Mouse (Mus musculus): Measurements from ENCODE around the gene Tcf12.

The Tcf12 gene

DNA sequence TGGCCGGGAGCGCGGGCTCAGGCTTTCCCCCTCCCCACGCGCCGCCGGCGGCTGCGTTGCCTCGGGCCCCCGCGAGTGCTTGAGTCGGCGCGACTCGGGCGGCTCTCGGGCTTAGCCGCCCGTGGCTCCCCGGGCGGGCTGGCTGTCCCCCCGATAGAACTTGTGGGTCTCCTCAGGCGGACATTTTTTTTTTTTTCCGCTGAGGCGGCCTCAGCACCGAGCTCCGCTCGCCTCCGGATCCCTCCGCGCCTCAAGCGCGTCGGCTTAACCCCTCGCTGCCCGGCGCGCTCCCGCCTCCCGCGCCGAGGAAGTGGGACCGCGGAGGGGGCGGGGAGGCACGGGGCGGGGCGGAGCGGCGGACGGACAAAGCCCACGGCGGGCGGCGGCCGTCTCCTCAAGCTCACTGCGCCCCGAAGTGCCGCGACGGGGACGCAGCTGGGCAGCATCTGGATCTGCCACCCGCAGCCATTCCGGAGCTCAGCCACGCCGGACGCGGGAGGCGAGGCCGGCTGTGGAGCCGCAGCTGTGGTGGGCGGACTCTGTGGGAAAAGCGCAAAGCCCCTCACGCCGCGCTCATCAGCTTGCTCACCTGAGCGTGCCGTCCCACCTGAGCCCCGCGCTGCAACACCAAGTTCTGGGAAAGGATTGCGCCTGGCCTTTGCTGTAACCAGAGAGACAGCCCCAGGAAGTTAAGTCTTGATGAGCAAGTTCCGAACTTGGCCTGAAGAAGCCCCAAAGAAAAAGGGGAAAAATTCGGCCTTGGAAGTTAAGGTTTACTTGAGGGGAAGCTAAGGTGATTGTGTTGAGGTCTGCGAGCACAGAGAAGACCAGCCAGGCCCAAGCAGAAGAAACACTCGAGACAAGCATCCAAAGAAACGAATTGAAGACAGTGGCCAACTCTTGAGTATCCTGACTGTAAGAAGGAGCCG is at the start of gene Tcf12:
Gene Tcf12, minus strand, starts transcription at position 250 of the 929 bp plus-strand sequence.
- DNase-seq (ENCODE audit: low spot score): peak; percentile 72

GRCm38 (mm10) chr9:72158392-72158791 is 46.7 kb upstream of the Tcf12 start:
- no peak for DNase-seq (ENCODE audit: low spot score)

GRCm38 (mm10) chr9:72157091-72157490 is 45.4 kb upstream of the Tcf12 start:
- DNase-seq (ENCODE audit: low spot score): no peak

- no peak for DNase-seq (ENCODE audit: low spot score)
Measured at GRCm38 (mm10) chr9:72155250-72156138, 43.8 kb upstream of the Tcf12 start.

GRCm38 (mm10) chr9:72144148-72144547 is 32.5 kb upstream of the Tcf12 start:
- no peak for DNase-seq (ENCODE audit: low spot score)

DNA sequence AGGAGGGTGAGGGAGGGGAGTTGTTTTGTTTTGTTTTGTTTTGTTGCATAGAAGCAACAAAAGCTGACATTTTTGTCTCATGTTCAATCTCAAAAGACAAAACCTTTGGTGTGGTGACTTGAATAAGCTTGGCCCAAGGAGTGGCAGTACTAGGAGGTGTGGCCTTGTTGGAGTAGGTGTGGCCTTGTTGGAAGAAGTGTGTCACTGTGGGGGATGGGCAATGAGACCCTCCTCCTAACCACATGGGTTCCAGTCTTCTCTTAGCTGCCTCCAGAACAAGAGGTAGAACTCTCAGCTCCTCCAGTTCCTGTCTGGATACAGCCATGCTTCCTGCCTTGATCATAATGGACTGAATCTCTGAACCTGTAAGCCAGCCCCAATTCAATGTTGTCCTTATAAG is 26.2 kb upstream of the Tcf12 start:
- DNase-seq (ENCODE audit: low spot score): no peak

- no peak for DNase-seq (ENCODE audit: low spot score)
Measured at GRCm38 (mm10) chr9:72133772-72134245, 22.1 kb upstream of the Tcf12 start.

DNA sequence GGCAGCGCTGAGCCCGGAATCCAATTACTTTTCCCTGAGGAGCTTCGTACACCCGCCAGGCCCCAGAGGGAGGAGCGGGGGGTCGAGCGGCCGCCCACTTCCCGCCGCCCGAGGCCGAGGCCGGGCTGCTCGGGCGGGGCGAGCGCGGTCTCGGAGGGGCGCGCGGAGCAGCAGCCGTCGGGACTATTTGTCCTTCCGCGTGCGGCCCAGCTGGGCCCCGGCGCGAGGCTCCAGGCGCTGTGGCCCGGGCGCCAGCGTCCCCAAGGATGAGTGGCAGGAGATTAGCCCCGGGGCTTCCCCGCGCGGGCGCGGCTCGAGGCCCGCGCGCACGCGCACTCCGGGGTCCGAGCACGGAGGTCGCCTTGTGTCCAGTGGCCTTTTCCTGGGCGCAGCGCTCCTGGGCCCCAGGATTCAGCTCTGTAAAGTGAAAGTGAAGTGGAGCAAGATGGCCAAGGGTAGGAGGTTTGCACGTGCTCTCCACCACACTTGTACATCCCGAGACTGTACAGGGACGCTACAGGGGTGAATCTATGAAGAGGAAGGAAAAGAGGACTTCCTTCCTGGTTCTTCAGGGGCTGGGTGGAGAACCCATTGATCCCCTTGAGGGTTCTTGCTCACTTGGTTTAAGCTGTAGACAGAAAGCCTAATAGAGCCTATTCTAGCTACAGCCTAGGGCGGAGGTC is 21.6 kb upstream of the Tcf12 start:
- peak; percentile 67 for DNase-seq (ENCODE audit: low spot score)

DNA sequence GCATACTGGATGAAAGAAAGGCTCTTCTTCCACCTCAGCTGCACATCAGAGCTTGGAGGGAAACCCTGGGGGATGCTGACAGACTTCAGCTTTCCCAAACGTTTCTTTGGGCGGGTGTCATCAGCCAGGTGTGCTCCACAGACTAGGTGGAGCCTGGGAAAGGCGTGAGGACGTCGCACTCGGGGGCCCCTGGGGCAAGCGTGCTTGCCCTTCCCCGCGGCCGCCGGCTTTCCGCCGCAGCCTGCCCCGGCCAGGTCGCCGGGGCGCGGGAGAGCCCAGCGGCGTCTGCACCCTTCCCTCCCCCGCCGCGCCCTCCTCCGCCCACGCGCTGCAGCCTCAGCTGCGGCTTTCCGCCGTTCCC is 21.0 kb upstream of the Tcf12 start:
- peak; percentile 62 for DNase-seq (ENCODE audit: low spot score)

- no peak for DNase-seq (ENCODE audit: low spot score)
Measured at GRCm38 (mm10) chr9:72129884-72130283, 18.2 kb upstream of the Tcf12 start.

DNA sequence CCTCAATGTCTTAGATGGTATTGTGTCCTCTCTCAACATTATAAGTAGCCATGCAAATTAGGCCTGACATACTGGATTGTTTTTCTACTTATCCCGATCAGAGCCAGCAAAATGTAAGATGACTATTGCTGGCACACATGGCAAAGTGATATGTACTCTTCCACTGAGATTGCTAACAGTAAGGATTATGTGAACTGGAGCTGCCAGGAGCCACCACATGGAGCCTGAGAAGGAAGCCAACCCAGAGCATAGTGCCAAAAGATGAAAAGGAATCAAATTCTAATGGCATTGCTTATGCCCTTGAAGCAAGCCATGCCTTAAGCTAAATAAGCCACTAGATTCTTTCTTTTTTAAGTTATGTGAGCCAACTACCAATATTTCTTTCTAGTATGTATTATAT is 13.8 kb upstream of the Tcf12 start:
- no peak for DNase-seq (ENCODE audit: low spot score)

GRCm38 (mm10) chr9:72118490-72118889 is 6.8 kb upstream of the Tcf12 start:
- no peak for DNase-seq (ENCODE audit: low spot score)

DNA sequence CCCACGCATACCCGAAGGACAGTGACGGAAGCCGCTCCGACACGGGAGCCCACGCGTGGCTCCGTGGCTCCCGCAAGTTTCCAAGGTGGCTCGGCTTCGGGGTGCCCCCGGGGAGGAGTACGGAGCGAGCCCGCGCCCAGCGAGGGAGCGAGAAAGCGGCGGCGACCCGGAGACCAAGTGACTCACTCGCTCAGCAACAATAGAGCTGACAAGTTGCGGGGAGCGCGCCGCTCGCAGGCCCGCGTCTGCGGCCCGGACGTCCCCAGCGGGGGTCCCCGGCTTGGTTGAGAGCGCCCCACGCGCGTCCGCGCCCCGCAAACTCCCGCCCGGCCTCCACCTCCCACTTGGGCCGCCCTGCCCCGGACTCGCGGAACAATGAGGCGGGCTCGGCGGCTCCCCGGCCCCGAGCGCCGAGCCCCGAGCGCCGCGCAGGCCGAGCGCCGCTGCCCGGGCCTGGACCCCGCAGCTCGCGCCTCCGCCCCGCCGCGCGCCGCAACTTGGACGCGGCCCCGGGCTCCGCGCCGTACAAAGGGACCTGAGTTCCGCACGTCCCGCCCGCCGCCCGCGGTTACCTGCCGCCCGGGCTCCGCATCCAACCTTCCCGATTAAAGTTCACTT is 558 bp downstream of the Tcf12 start:
- peak; percentile 50 for DNase-seq (ENCODE audit: low spot score)

DNA sequence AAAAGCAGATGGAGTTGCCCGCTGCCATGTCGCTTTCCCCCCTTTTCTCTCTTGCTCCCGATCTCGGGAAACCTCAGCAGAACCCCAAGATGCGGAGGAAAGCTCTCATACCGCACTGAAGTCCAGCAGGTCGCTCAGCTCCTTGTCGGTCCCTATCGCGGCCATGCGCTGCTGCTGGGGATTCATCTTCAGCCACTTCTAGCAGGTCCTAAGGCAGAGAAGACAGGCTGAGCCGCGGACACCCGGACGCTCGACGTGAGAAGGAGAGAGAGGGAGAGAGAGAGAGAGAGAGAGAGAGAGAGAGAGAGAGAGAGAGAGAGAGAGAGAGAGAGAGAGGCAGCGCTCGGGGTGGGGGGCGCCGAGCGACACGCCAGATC is 1.1 kb downstream of the Tcf12 start:
- peak; percentile 31 for DNase-seq (ENCODE audit: low spot score)

DNA sequence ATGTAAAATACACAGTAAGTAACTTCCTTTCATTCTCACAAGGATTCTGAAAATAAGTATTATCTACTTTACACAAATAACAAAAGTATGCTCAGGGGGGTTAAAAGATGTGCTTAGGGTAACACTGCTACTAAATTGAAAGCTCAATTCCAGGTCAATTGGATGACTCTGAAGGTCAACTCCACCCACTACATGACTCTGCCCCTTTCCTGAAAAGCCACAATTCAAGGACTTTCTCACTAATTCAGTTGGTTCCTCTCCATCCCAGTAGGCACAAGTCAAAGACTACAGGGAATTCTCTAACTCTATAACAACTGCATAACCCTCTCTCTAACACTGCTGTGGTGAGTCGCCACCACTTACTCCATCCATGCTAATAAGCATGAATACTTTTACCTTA is 8.2 kb downstream of the Tcf12 start:
- no peak for DNase-seq (ENCODE audit: low spot score)

- no peak for DNase-seq (ENCODE audit: low spot score)
Measured at GRCm38 (mm10) chr9:72099945-72100685, 11.6 kb downstream of the Tcf12 start.

DNA sequence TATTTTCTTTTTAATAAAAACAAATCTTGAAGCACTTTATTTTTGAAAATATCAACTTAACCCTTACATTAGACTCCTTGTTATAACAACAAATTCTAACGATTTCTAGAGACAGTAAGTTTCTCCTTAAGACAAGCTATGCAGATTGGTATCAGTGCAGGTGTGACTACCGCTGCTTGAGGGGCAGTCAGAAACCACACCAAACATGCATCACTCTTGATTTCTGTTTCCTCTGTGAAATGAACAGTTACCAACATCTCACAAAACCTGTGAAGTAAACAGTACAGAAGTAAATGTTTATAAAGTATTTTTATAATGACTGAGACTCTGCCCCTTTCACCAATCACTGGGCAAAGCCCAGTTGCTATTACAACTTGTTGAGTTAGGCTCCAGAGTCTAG is 13.6 kb downstream of the Tcf12 start:
- DNase-seq (ENCODE audit: low spot score): no peak

DNA sequence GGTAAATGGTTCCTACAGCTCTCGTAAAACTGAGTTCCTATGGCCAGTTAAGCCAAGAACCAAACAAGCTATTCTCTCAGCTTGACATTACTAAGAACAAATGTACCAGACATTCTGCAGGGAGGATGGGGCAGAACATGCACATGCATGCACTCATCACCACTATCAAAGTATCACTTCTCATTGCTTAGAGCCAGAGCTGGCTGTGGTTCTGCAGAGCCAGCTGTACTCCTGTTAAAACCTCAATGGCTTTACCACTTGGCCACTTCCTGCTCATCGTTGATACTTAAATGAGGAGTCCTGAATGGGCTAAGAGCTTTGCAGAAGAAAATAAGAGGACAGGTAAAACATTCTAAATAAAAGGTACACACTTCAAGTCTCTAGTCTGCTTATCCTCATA is 14.6 kb downstream of the Tcf12 start:
- DNase-seq (ENCODE audit: low spot score): no peak

GRCm38 (mm10) chr9:72094675-72095074 is 17.0 kb downstream of the Tcf12 start:
- no peak for DNase-seq (ENCODE audit: low spot score)

DNA sequence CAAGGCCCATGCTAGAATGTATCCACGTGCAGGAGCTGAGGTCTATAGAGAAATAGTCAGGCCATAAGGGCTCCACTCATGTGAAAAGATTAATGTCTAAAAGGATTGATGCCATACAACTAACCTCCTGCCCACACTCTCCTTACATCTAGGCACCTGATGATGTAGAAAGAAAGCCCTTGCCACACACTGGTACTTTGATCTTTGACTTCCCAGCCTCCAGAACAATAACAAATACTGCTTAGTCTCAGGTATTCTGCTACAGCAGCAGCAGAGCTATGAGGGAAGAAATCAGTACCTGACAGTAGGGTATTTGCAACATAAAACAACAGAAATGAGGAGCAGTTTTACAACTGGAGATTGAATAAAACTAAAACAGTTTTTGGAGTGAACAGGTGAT is 19.5 kb downstream of the Tcf12 start:
- DNase-seq (ENCODE audit: low spot score): no peak

Measured in spleen, adult 12 weeks (tissue).